Mouse (Mus musculus) limb, embryonic 15.5 days (tissue): ENCODE results near the gene Pacsin1. TPM values are rescaled to one million over a fixed set of nuclear protein-coding genes. Genes with fewer than 3 reads are reported as not detected.
A peak's percentile ranks its signal among the peaks of the same experiment; 100 is the strongest.
"Not testable (repeated sequence)": the region's sequence is repeated elsewhere in the genome, so short reads cannot be mapped to it uniquely, and the experiment has no call there.

Experiments used
- ATAC-seq: fragments of 200-750 bp; cut with Nextera tagmentation; 2 replicates; pipeline ENCODE4 v1.8.0; 2017; ENCODE audit warnings: low read depth, moderate TSS enrichment; ENCODE audit not compliant: insufficient number of reproducible peaks, low FRiP score, low TSS enrichment
- H3K27ac ChIP-seq: fragments of 300-500 bp; sonication (generic); 2 replicates; pipeline ENCODE4 v1.5.1; 2015; ENCODE audit warnings: moderate library complexity, mild to moderate bottlenecking, inconsistent platforms
- H3K27me3 ChIP-seq: fragments of 300-500 bp; sonication (generic); 2 replicates; pipeline ENCODE4 v1.6.1; 2015; ENCODE audit warnings: inconsistent platforms
- H3K36me3 ChIP-seq: fragments of 300-500 bp; sonication (generic); 2 replicates; pipeline ENCODE4 v1.6.1; 2015; ENCODE audit warnings: inconsistent platforms
- H3K4me1 ChIP-seq: fragments of 300-500 bp; sonication (generic); 2 replicates; pipeline ENCODE4 v1.6.1; 2015; ENCODE audit warnings: inconsistent platforms
- H3K4me2 ChIP-seq: fragments of 300-500 bp; sonication (generic); 2 replicates; pipeline ENCODE4 v1.6.1; 2015; ENCODE audit warnings: mild to moderate bottlenecking, inconsistent platforms
- H3K4me3 ChIP-seq: fragments of 300-500 bp; sonication (generic); 2 replicates; pipeline ENCODE4 v1.5.1; 2015; ENCODE audit warnings: mild to moderate bottlenecking, inconsistent platforms
- H3K9ac ChIP-seq: fragments of 300-500 bp; sonication (generic); 2 replicates; pipeline ENCODE4 v1.6.1; 2015; ENCODE audit warnings: inconsistent platforms
- H3K9me3 ChIP-seq: fragments of 300-500 bp; sonication (generic); 2 replicates; pipeline ENCODE4 v1.6.1; 2016; ENCODE audit warnings: inconsistent platforms
- WGBS: fragments of 180-500 bp; shearing (Covaris S2); methylation state at CpG from one replicate; pipeline ENCODE4 v1.1.7; 2015; 5-methylcytosine and 5-hydroxymethylcytosine counted together
- polyA plus RNA-seq: library from polyadenylated mRNA; unstranded; fragments of >200 nt; fragmentation: Nextera tagmentation; extraction: Ambion mirVana; gene quantifications from 2 replicates; pipeline ENCODE4 v1.2.1, GENCODE M21; 2015

Gene Pacsin1
- polyA plus RNA-seq, 1 experiment from 2014 or later = 2.5 TPM

GRCm38 (mm10) chr17:27623360-27624326 is 31.7 kb upstream of the Pacsin1 start, which contains the start of gene Nudt3:
Nudt3 (minus strand) TSS chr17:27623495.
- Histone ChIP-seq H3K4me2 (peak within 1 kb of the TSS; percentile 65), H3K36me3 (no peaks in the 10 kb centered on the region), H3K9ac (peak within 1 kb of the TSS; percentile 96), H3K27me3 (no peaks in the 10 kb centered on the region), H3K4me3 (peak within 1 kb of the TSS; percentile 97), H3K27ac (peak within 1 kb of the TSS; percentile 95), H3K9me3 (no peaks in the 10 kb centered on the region), H3K4me1 (peaks cover 32% of the 10 kb centered on the region)
- ATAC-seq = peak; percentile 89
- WGBS = 7% methylated on average over 82 of the region's 91 CpGs

DNA sequence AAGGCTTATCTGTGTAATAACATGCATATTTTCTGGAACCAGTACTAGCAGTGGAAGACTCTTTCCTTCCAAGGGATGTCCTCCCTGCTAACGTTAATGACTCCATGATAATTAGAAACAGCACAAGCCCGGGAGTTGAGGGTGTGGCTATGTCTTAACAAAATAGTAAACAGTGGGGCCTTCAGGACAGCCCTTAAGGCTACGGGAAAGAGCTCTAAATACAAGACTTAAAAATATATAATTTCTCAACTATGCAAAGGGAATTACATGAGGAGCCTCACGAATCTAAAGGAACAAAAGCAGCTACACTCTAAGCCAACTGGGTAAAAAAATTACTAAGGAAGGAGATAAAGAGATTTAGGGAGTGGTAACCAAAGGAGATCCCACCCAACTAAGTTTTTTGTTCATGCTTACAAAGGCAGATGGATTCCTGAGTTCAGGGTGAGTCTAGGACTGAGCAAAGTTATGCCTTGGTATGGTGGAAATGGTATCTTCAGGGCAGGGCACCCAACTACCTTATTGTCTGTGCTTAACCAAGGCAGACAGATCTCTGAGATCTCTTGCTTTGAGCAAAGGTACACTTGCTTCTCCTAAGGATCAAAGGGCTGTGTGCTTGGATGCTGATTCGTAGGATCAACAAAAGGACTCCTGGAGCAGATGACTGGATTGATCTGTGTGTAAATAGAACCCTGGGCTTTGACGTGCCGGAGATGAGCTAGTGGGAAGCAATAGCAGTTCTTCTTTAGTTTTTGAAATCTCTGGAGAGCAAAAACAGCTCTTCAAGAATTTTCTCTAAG is 29.7 kb upstream of the Pacsin1 start:
- ATAC-seq = no peak
- Histone ChIP-seq H3K27me3 (no peaks in the 10 kb centered on the region), H3K9me3 (no peaks in the 10 kb centered on the region), H3K4me1 (peaks cover 27% of the 10 kb centered on the region), H3K4me2 (no peak overlapping the region), H3K9ac (no peak overlapping the region), H3K4me3 (no peak overlapping the region), H3K27ac (no peak overlapping the region; the same call in 1 of the 2 replicates), H3K36me3 (peaks cover 11% of the 10 kb centered on the region)
- 32% methylated on average over 7 of the region's 7 CpGs for WGBS

DNA sequence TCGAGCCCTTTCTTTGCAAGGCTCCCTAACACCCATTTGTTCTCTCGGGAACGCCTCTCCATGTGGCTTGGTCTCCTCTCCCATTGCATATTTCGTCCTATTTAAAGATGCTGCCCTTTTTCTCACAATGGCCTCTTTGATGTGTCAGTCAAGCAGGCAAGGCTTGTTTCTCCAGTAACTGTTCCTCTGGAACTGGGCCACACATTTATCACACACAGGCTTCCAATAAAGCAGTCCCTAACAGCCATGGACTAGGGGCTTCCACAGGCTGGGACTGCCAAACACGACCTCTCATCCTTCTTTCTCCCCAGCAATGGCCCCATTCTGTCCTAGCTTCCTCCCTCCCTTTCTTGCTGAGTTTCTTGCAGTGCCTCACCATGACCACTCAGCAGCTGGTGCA is 28.6 kb upstream of the Pacsin1 start:
- no peak for ATAC-seq

DNA sequence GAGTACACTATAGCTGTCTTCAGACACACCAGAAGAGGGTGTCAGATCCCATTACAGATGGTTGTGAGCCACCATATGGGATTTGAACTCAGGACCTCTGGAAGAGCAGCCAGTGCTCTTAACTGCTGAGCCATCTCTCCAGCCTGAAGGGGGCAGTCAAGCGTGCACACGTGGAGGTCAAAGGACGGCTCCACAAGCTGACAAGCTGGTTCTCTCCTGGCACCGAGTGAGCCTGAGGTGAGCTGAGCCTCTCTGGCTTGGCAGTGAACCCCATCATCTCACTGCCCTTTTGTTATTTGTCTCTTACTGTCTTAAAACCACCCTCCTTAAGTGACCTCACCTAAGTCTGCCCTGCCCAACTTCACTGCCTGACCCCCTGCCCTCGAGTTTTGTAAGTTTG is 27.9 kb upstream of the Pacsin1 start:
- H3K9ac ChIP-seq = no peak overlapping the region
- H3K9me3 ChIP-seq = no peaks in the 10 kb centered on the region
- H3K27me3 ChIP-seq = no peaks in the 10 kb centered on the region
- H3K27ac ChIP-seq = no peak overlapping the region
- 46% methylated on average over 5 of the region's 5 CpGs for WGBS
- H3K4me2 ChIP-seq = no peak overlapping the region
- H3K36me3 ChIP-seq = peaks cover 29% of the 10 kb centered on the region
- no peak overlapping the region for H3K4me3 ChIP-seq
- H3K4me1 ChIP-seq = peaks cover 26% of the 10 kb centered on the region
- no peak for ATAC-seq

More for the DNA sequence above, 28.6 kb upstream of the Pacsin1 start:
- Histone ChIP-seq H3K27ac (peak overlapping the region; percentile 44), H3K36me3 (peaks cover 21% of the 10 kb centered on the region), H3K4me3 (no peak overlapping the region), H3K4me1 (peaks cover 20% of the 10 kb centered on the region), H3K27me3 (no peaks in the 10 kb centered on the region), H3K9me3 (no peaks in the 10 kb centered on the region), H3K9ac (no peak overlapping the region), H3K4me2 (no peak overlapping the region)
- WGBS = 15% methylated on average over 5 of the region's 5 CpGs

DNA sequence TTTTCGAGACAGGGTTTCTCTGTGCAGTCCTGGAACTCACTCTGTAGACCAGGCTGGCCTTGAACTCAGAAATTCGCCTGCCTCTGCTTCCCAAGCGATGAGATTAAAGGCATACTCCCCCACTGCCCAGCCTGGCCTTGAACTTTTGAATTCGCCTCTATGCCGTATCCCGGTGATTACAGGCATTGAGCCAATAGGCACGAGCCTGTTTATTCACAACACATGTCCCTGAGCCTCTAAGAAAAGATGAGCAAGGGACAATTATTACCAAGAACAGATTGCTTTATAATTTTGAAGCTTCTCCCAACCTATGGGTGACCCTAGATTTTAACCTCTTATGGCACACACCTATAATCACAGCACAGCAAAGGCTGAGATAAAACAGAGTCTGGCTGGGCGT is 26.9 kb upstream of the Pacsin1 start:
- Histone ChIP-seq H3K27ac (no peak overlapping the region), H3K36me3 (peaks cover 37% of the 10 kb centered on the region), H3K27me3 (no peaks in the 10 kb centered on the region), H3K4me2 (no peak overlapping the region), H3K9ac (no peak overlapping the region), H3K9me3 (no peaks in the 10 kb centered on the region), H3K4me3 (no peak overlapping the region), H3K4me1 (peaks cover 36% of the 10 kb centered on the region)
- no peak for ATAC-seq
- 82% methylated on average over 8 of the region's 8 CpGs for WGBS

- 0 out of 2 replicates have a peak overlapping the region, but pooled peaks have one; percentile 1 for H3K27ac ChIP-seq
- ATAC-seq = no peak
These were observed 25.9 kb upstream of the Pacsin1 start for GRCm38 (mm10) chr17:27629249-27630020.

GRCm38 (mm10) chr17:27634871-27635574 is 20.3 kb upstream of the Pacsin1 start, which contains the start of gene RPS10-NUDT3:
RPS10-NUDT3 (minus strand) TSS chr17:27635222.
- WGBS = under 1% methylated on average over 61 of the region's 72 CpGs
- Histone ChIP-seq H3K9me3 (no peaks in the 10 kb centered on the region), H3K27ac (peak within 1 kb of the TSS; percentile 92), H3K4me3 (peak within 1 kb of the TSS; percentile 89), H3K4me1 (peaks cover 42% of the 10 kb centered on the region), H3K36me3 (peaks cover 36% of the 10 kb centered on the region), H3K9ac (peak within 1 kb of the TSS; percentile 80), H3K4me2 (peak within 1 kb of the TSS; percentile 74), H3K27me3 (no peaks in the 10 kb centered on the region)
- ATAC-seq = peak; percentile 95

More at GRCm38 (mm10) chr17:27629249-27630020, 25.9 kb upstream of the Pacsin1 start:
- no peaks in the 10 kb centered on the region for H3K9me3 ChIP-seq
- H3K36me3 ChIP-seq = peaks cover 40% of the 10 kb centered on the region
- 63% methylated on average over 2 of the region's 2 CpGs for WGBS
- no peaks in the 10 kb centered on the region for H3K27me3 ChIP-seq
- H3K9ac ChIP-seq = no peak overlapping the region
- no peak overlapping the region for H3K4me3 ChIP-seq
- H3K4me2 ChIP-seq = no peak overlapping the region
- H3K4me1 ChIP-seq = peaks cover 38% of the 10 kb centered on the region

DNA sequence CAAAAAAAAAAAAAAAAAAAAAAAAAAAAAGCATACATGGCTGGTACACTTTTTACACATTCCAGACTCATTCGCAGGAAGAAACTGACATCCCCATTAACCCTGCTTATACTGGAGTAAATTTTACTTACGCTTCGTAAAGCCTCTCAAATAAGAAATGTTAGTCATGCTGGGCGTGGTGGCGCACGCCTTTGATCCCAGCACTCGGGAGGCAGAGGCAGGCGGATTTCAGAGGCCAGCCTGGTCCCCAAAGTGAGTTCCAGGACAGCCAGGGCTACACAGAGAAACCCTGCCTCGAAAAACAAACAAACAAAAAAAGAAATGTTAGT is 19.8 kb upstream of the Pacsin1 start:
- H3K4me1 ChIP-seq = peaks cover 42% of the 10 kb centered on the region
- peak overlapping the region; percentile 89 for H3K4me3 ChIP-seq
- peak overlapping the region; percentile 74 for H3K4me2 ChIP-seq
- not testable (repeated sequence) for H3K27me3 ChIP-seq, ATAC-seq, H3K9me3 ChIP-seq
- H3K9ac ChIP-seq = peak overlapping the region; percentile 35; the same call in 1 of the 2 replicates
- peak overlapping the region; percentile 92 for H3K27ac ChIP-seq
- 39% methylated on average over 9 of the region's 9 CpGs for WGBS
- peaks cover 31% of the 10 kb centered on the region for H3K36me3 ChIP-seq

DNA sequence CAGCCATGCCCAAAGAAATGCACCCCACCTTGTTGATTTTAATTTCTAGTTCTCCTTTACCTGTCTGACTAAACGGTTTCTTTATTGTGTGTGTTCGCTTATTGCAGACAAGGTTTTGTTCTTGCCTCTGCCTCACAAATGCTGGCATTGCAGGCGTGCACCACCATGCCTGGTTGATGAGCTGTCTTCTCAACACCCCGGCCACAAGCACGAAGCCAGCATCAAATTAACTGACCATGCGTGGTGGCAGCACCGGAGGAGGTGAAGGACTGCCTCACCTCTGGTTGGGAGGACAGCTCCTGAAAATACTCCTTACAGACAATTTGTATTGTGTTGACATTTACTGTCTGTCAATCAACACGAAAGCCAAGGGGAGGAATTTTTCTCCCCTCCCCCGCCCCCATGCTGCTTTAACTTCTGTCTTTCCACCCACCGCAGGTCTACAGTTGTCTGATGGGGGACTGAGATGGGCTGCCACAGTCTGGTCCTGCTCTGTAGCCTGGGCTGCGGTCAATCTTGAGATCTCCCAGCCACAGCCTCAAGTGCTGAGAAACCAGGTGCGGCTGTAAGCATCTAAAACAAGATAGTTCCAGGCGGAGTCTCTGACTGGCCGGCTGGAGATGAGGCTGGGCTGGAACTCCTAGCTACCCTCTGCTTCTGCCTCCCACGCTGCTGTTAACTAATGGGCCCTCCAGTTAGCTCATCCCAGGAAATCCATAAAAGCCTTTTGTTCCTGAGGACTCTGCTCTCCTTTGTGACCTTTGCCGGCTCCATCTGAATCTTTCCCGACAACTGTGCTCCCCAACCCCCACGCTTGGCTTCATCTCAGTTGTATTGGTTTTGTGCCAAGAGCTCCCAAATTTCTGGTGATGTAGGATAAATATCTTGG is 18.9 kb upstream of the Pacsin1 start, which contains the start of gene Rps10:
Gene Rps10 (minus strand): TSS at position 538 of the 889 bp plus-strand sequence.
- Histone ChIP-seq H3K27ac (peak within 1 kb of the TSS; percentile 92), H3K9me3 (no peaks in the 10 kb centered on the region), H3K27me3 (no peaks in the 10 kb centered on the region), H3K4me3 (peak within 1 kb of the TSS; percentile 89), H3K4me2 (peak within 1 kb of the TSS; percentile 74), H3K4me1 (peaks cover 40% of the 10 kb centered on the region), H3K9ac (peak within 1 kb of the TSS; percentile 35; the same call in 1 of the 2 replicates), H3K36me3 (peaks cover 22% of the 10 kb centered on the region)
- no peak for ATAC-seq
- 41% methylated on average over 18 of the region's 18 CpGs for WGBS

DNA sequence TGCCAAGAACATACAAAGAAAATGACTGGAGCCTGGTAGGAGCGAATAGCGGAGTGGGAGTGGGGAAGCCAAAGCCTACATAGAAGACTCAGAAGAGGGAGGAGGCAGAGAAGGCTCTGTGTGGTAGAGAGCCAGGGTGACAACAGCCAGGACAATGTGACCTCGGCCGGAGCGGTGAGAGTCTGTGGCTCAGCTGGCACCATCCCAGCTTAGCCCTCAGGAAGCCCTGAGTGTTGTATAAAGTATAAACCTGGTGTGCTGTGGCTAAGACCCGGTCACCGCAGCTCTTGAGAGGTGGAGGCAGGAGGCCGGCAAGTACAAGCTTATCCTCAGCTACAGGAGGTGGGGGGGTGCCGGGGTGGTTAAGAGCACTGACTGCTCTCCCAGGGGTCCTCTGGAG is 18.0 kb upstream of the Pacsin1 start:
- ATAC-seq = no peak
- Histone ChIP-seq H3K36me3 (peaks cover 13% of the 10 kb centered on the region), H3K4me1 (peaks cover 33% of the 10 kb centered on the region), H3K4me2 (no peak overlapping the region), H3K27ac (no peak overlapping the region), H3K4me3 (no peak overlapping the region), H3K27me3 (no peaks in the 10 kb centered on the region), H3K9ac (no peak overlapping the region), H3K9me3 (no peaks in the 10 kb centered on the region)
- 64% methylated on average over 9 of the region's 9 CpGs for WGBS
